Mouse (Mus musculus) CD4-positive helper T cell, adult 2 months (primary cell): Measurements from ENCODE around the gene Srcap.
A peak's percentile ranks its signal among the peaks of the same experiment; 100 is the strongest.
"Not testable (repeated sequence)": the region's sequence is repeated elsewhere in the genome, so short reads cannot be mapped to it uniquely, and the experiment has no call there.

ENCODE experiments used
- DNase-seq: peaks from one replicate; pipeline ENCODE4 v3.0.0-alpha.2; 2012; ENCODE audit warnings: low read depth, missing footprints, low spot score

Gene Srcap

DNA sequence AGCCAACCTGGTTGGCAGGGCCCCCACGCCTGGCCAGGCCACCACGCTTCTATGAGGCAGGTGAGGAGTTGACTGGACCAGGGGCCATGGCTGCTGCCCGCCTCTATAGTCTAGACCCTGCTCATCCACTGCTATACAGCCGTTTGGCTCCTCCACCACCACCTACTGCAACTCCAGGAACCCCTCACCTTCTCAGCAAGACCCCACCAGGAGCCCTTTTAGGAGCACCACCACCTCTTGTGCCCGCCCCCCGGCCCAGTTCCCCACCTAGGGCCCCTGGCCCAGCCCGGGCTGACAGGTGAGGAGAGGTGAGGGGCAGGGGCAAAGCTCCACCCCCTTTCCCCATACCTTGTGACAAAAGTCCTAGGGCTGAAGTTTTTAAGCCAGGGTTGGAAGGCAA lies 21.8 kb upstream of the Srcap start:
- DNase-seq = no peak

GRCm38 (mm10) chr7:127491846-127492245 lies 19.9 kb upstream of the Srcap start:
- DNase-seq = no peak

- no peak for DNase-seq
Measured at GRCm38 (mm10) chr7:127494648-127495047, 17.1 kb upstream of the Srcap start.

- no peak for DNase-seq
Measured at GRCm38 (mm10) chr7:127497382-127497781, 14.4 kb upstream of the Srcap start.

GRCm38 (mm10) chr7:127498407-127498806 lies 13.4 kb upstream of the Srcap start:
- DNase-seq = peak; percentile 66

- no peak for DNase-seq
Measured at GRCm38 (mm10) chr7:127508291-127508690, 3.5 kb upstream of the Srcap start.

DNA sequence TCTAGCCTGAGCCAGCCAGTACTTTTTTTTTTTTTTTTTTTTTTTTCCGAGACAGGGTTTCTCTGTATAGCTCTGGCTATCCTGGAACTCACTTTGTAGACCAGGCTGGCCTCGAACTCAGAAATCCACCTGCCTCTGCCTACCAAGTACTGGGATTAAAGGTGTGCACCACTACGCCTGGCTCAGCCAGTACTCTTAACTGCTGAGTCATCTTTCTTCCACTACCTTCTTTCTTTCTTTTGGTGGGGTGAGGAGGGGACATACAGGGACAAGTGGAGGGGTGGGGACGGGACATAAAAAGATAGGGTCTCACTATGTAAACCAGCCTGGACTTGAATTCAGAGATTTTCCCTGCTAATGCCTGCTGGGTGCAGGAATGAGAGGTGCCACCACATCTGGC lies 2.0 kb upstream of the Srcap start:
- DNase-seq = not testable (repeated sequence)

GRCm38 (mm10) chr7:127511241-127511640 lies 542 bp upstream of the Srcap start:
- no peak for DNase-seq

GRCm38 (mm10) chr7:127512231-127513015 lies 640 bp downstream of the Srcap start:
- peak; percentile 97 for DNase-seq

- DNase-seq = no peak
Measured at GRCm38 (mm10) chr7:127513016-127513390, 1.2 kb downstream of the Srcap start.

DNA sequence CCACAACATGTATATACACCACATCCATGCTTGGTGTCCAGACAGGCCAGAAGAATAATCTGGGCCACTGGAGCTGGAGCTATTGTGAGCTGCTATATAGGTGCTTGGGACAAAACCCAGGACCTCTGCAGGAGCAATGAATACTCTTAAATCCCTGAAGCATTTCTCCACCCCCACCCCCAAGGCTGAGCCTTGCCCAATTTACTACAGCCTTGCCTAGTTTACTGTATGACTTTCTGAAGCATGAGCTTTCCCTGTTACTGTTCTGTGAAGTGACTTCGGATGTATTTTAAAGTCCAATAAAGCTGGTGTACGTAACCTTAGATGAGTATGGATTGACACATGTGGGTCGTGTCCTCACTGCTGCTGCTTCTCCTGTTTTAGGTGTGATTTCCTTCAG lies 2.0 kb downstream of the Srcap start:
- no peak for DNase-seq

GRCm38 (mm10) chr7:127515846-127516245 lies 4.1 kb downstream of the Srcap start:
- DNase-seq = no peak

- no peak for DNase-seq
Measured at GRCm38 (mm10) chr7:127516344-127516743, 4.6 kb downstream of the Srcap start.

DNA sequence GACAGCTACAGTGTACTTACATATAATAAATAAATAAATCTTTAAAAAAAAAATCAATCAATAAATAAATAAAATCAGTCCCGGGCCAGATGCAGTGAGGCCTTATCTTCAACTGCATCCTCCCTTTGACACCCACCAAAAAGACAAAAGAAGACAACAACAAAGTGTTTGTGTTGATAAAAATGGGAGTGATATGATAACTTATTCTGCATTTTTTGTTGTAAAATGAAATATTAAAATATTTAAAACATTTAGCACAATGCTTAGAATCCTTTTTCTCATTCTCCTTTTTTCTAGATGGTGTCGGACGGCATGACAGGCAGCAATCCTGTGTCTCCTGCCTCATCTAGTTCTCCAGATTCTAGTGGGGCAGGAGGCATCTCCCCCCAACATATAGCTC lies 7.5 kb downstream of the Srcap start, which contains the start of gene Gm42715:
Gene Gm42715 (plus strand): TSS at position 301 of the 400 bp plus-strand sequence.
- DNase-seq = no peak

- no peak for DNase-seq
Measured at GRCm38 (mm10) chr7:127541671-127542070, 29.9 kb downstream of the Srcap start.

DNA sequence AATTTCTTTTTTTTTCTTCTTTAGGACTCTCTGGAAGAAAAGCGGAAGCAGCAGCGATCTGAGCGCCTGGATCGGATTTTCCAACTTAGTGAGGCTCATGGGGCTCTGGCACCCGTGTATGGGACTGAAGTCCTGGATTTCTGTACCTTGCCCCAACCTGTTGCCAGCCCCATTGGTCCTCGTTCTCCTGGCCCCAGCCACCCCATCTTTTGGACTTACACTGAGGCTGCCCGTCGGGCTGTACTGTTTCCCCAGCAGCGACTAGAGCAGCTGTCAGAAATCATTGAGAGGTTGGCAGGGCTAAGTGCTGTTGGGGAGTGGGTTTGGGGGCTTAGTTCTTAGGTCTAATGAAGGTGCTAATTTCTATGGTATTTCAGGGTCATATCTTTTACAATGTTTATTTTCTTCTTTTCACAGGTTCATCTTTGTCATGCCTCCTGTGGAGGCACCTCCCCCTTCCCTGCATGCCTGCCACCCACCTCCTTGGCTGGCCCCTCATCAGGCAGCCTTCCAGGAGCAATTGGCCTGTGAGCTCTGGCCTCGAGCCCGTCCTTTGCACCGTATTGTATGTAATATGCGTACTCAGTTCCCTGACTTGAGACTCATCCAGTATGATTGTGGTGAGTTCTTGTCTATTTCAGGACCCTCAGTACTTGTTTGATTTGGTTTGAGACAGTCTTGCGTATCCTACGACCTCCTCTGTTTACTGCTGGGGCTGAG lies 37.5 kb downstream of the Srcap start:
- DNase-seq = no peak

DNA sequence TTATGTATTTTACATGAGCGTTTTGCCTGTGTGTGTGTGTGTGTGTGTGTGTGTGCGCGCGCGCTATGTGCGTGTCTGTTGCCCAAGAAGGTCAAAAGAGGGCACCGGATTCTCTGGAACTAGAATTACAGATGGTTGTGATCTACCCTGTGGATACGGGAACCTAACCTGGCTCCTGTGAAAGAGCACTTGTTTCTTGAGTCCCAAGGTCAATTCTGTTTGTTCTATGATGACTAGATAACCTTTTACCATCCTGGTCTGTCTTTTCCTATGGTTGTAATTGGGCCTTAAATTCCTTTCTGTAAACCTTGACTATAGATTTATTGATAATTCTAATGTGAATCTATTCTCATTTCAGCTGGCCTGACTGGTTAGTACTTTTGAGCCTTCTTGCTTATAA lies 39.8 kb downstream of the Srcap start:
- no peak for DNase-seq

DNA sequence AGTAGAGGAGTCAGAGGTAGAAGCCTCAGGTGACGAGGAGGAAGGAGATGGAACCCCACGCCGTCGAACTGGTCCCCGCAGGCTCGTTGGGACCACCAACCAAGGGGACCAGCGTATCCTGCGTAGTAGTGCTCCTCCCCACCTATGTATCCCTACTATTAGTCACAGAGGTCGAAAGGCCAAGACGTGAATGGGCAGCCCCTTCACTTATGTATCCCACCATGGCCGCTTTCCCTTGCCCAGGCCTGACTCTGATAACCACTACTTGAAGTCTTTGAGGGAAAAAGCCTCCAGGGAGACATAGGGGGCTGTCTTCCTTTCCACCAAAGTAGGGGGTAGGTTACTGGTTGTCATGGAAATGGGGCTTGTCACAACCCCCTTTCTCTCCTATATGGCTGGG lies 48.8 kb downstream of the Srcap start:
- DNase-seq = no peak

DNA sequence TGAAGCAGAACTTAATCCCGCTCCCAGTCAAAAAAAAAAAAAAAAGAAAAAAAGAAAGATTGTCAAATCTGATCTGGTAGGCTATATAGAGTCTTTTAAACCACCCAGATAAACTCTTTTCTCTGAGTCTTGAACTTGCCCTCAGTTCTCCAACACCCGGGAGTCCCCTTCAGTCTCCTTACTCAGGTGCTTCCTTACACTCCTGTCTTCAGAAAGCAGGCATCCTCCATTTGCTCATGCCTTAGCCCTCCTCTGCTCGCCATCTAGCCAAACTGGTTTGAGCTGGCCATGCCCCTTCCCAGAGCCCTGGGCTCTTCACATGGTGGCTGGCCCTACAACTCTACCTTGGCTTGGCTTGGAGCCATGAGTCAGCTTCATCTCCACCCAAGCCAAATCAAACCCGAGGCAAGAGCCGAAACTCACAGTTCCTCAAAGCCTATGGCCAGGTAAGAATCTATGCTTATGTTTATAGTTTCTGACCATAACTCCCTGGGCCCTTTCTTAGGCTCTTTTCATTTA lies 49.6 kb downstream of the Srcap start, which contains the start of gene Tmem265:
Gene Tmem265 (plus strand): TSS at position 51 of the 519 bp plus-strand sequence.
- no peak for DNase-seq

DNA sequence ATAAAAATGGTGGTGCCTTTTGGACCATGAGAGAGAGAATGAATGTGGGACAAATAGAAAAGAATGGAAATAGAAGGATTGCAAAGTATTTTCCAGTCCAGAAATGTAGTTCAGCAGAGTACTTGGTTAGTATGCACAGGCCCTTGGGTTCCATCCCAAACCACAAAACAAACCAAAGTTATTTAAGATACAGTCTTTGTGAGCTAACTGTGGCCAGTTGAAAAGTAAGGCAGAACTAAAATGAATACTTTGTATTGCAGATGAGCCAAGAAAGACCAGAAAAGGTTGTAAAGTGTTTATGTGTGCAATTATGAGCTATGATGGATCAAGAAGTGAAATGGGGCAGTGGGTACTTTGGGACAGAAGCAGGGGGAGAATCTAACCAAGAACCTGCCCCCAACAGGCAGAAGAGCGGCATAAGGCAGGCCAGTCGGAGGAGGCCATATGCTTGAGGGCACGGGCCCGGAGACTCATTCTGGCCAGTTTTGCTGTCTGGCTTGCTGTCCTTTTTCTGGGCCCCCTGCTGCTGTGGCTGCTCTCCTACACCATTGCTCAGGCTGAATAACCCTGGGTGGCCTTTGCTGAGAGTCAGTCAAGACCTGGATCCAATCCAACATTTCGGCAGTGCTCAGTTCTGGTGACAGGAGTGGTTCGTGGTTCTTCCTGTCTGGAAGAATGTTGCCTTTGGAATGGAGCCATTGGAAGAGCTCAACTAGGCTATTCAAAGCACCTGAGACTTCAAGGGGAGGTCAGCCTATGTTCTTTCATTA lies 52.8 kb downstream of the Srcap start:
- no peak for DNase-seq

GRCm38 (mm10) chr7:127572895-127573471 lies 61.2 kb downstream of the Srcap start, which contains the start of gene Phkg2:
TSS of gene Phkg2 (plus strand) at chr7:127573340.
- DNase-seq = peak; percentile 97
